Mouse (Mus musculus): ENCODE measurements around the gene Pygb. TPM values are rescaled to one million over a fixed set of nuclear protein-coding genes. Genes with fewer than 3 reads are reported as not detected.

The Pygb gene
- polyA plus RNA-seq, 1 experiment from 2014 or later, result 38.9 TPM

- Histone ChIP-seq H3K27ac (replicated peaks; ENCODE audit: low read depth, low read length) (no peak overlapping the region), H3K27me3 (ENCODE audit: control insufficient read depth, insufficient read depth, low read length) (no peaks in the 10 kb centered on the region), H3K4me2 (ENCODE audit: low read depth, low read length) (no peak overlapping the region), H3K36me3 (replicated peaks; ENCODE audit: control insufficient read depth, insufficient read depth, low read depth, low read length) (no peaks in the 10 kb centered on the region; the same call in 1 of the 2 replicates), H3K4me3 (ENCODE audit: low read depth, low read length) (no peak overlapping the region), H3K4me1 (ENCODE audit: control insufficient read depth, insufficient read depth, low read length) (no peaks in the 10 kb centered on the region), H3K9me3 (replicated peaks; ENCODE audit: control insufficient read depth, low read length) (no peaks in the 10 kb centered on the region), H3K9ac (replicated peaks; ENCODE audit: low read length) (no peak overlapping the region)
- WGBS, result 91% methylated on average over 8 of the region's 8 CpGs
- DNase-seq (ENCODE audit: low spot score), result no peak
- ATAC-seq (replicated peaks; ENCODE audit: insufficient number of reproducible peaks, low FRiP score, low TSS enrichment, low read depth), result no peak
These were observed 36.5 kb downstream of the Pygb start for GRCm38 (mm10) chr2:150822987-150823386.

- Histone ChIP-seq H3K4me1 (ENCODE audit: control insufficient read depth, insufficient read depth, low read length) (no peaks in the 10 kb centered on the region), H3K4me2 (ENCODE audit: low read depth, low read length) (no peak overlapping the region), H3K9me3 (replicated peaks; ENCODE audit: control insufficient read depth, low read length) (no peaks in the 10 kb centered on the region), H3K27ac (replicated peaks; ENCODE audit: low read depth, low read length) (no peak overlapping the region), H3K36me3 (replicated peaks; ENCODE audit: control insufficient read depth, insufficient read depth, low read depth, low read length) (no peaks in the 10 kb centered on the region; the same call in none of the 2 replicates), H3K27me3 (ENCODE audit: control insufficient read depth, insufficient read depth, low read length) (no peaks in the 10 kb centered on the region), H3K9ac (replicated peaks; ENCODE audit: low read length) (no peak overlapping the region), H3K4me3 (ENCODE audit: low read depth, low read length) (no peak overlapping the region)
- no peak for ATAC-seq (replicated peaks; ENCODE audit: insufficient number of reproducible peaks, low FRiP score, low TSS enrichment, low read depth)
- no peak for DNase-seq (ENCODE audit: low spot score)
- 85% methylated on average over 3 of the region's 3 CpGs for WGBS
These were observed 39.9 kb downstream of the Pygb start for GRCm38 (mm10) chr2:150826426-150826825.

- H3K4me1 ChIP-seq (ENCODE audit: control insufficient read depth, insufficient read depth, low read length), result no peaks in the 10 kb centered on the region
- 86% methylated on average over 3 of the region's 3 CpGs for WGBS
- H3K9ac ChIP-seq (replicated peaks; ENCODE audit: low read length), result no peak overlapping the region
- no peak overlapping the region for H3K4me2 ChIP-seq (ENCODE audit: low read depth, low read length)
- DNase-seq (ENCODE audit: low spot score) (no peak), ATAC-seq (replicated peaks; ENCODE audit: insufficient number of reproducible peaks, low FRiP score, low TSS enrichment, low read depth) (no peak)
- no peaks in the 10 kb centered on the region; the same call in none of the 2 replicates for H3K36me3 ChIP-seq (replicated peaks; ENCODE audit: control insufficient read depth, insufficient read depth, low read depth, low read length)
- no peaks in the 10 kb centered on the region for H3K9me3 ChIP-seq (replicated peaks; ENCODE audit: control insufficient read depth, low read length)
- no peak overlapping the region for H3K27ac ChIP-seq (replicated peaks; ENCODE audit: low read depth, low read length)
- no peak overlapping the region for H3K4me3 ChIP-seq (ENCODE audit: low read depth, low read length)
- no peaks in the 10 kb centered on the region for H3K27me3 ChIP-seq (ENCODE audit: control insufficient read depth, insufficient read depth, low read length)
These were observed 41.6 kb downstream of the Pygb start for GRCm38 (mm10) chr2:150828164-150828563.

- 79% methylated on average over 4 of the region's 4 CpGs for WGBS
- H3K4me3 ChIP-seq (ENCODE audit: low read depth, low read length), result no peak overlapping the region
- no peaks in the 10 kb centered on the region for H3K4me1 ChIP-seq (ENCODE audit: control insufficient read depth, insufficient read depth, low read length)
These were observed 42.1 kb downstream of the Pygb start for GRCm38 (mm10) chr2:150828654-150829053.

GRCm38 (mm10) chr2:150830011-150830410 is 43.5 kb downstream of the Pygb start:
- ATAC-seq (replicated peaks; ENCODE audit: insufficient number of reproducible peaks, low FRiP score, low TSS enrichment, low read depth), result no peak
- H3K9ac ChIP-seq (replicated peaks; ENCODE audit: low read length), result no peak overlapping the region
- H3K36me3 ChIP-seq (replicated peaks; ENCODE audit: control insufficient read depth, insufficient read depth, low read depth, low read length), result no peaks in the 10 kb centered on the region; the same call in none of the 2 replicates
- H3K27ac ChIP-seq (replicated peaks; ENCODE audit: low read depth, low read length), result no peak overlapping the region
- 88% methylated on average over 2 of the region's 2 CpGs for WGBS
- H3K4me1 ChIP-seq (ENCODE audit: control insufficient read depth, insufficient read depth, low read length), result no peaks in the 10 kb centered on the region
- H3K4me3 ChIP-seq (ENCODE audit: low read depth, low read length), result no peak overlapping the region
- no peaks in the 10 kb centered on the region for H3K9me3 ChIP-seq (replicated peaks; ENCODE audit: control insufficient read depth, low read length)
- H3K4me2 ChIP-seq (ENCODE audit: low read depth, low read length), result no peak overlapping the region
- H3K27me3 ChIP-seq (ENCODE audit: control insufficient read depth, insufficient read depth, low read length), result no peaks in the 10 kb centered on the region
- DNase-seq (ENCODE audit: low spot score), result no peak

More at GRCm38 (mm10) chr2:150828654-150829053, 42.1 kb downstream of the Pygb start:
- H3K36me3 ChIP-seq (replicated peaks; ENCODE audit: control insufficient read depth, insufficient read depth, low read depth, low read length), result no peaks in the 10 kb centered on the region; the same call in none of the 2 replicates
- no peaks in the 10 kb centered on the region for H3K27me3 ChIP-seq (ENCODE audit: control insufficient read depth, insufficient read depth, low read length)
- no peaks in the 10 kb centered on the region for H3K9me3 ChIP-seq (replicated peaks; ENCODE audit: control insufficient read depth, low read length)
- H3K4me2 ChIP-seq (ENCODE audit: low read depth, low read length), result no peak overlapping the region
- H3K9ac ChIP-seq (replicated peaks; ENCODE audit: low read length), result no peak overlapping the region
- ATAC-seq (replicated peaks; ENCODE audit: insufficient number of reproducible peaks, low FRiP score, low TSS enrichment, low read depth) (no peak), DNase-seq (ENCODE audit: low spot score) (no peak)
- H3K27ac ChIP-seq (replicated peaks; ENCODE audit: low read depth, low read length), result no peak overlapping the region

GRCm38 (mm10) chr2:150830911-150831441 is 44.4 kb downstream of the Pygb start:
- H3K9ac ChIP-seq (replicated peaks; ENCODE audit: low read length), result no peak overlapping the region
- ATAC-seq (replicated peaks; ENCODE audit: insufficient number of reproducible peaks, low FRiP score, low TSS enrichment, low read depth) (no peak), DNase-seq (ENCODE audit: low spot score) (no peak)
- H3K4me2 ChIP-seq (ENCODE audit: low read depth, low read length), result no peak overlapping the region
- WGBS, result 81% methylated on average over 3 of the region's 3 CpGs
- H3K9me3 ChIP-seq (replicated peaks; ENCODE audit: control insufficient read depth, low read length), result no peaks in the 10 kb centered on the region
- H3K27ac ChIP-seq (replicated peaks; ENCODE audit: low read depth, low read length), result no peak overlapping the region
- no peak overlapping the region for H3K4me3 ChIP-seq (ENCODE audit: low read depth, low read length)
- no peaks in the 10 kb centered on the region for H3K27me3 ChIP-seq (ENCODE audit: control insufficient read depth, insufficient read depth, low read length)
- H3K36me3 ChIP-seq (replicated peaks; ENCODE audit: control insufficient read depth, insufficient read depth, low read depth, low read length), result no peaks in the 10 kb centered on the region; the same call in none of the 2 replicates
- H3K4me1 ChIP-seq (ENCODE audit: control insufficient read depth, insufficient read depth, low read length), result no peaks in the 10 kb centered on the region

- H3K4me1 ChIP-seq (ENCODE audit: control insufficient read depth, insufficient read depth, low read length), result no peaks in the 10 kb centered on the region
- no peaks in the 10 kb centered on the region for H3K9me3 ChIP-seq (replicated peaks; ENCODE audit: control insufficient read depth, low read length)
- DNase-seq (ENCODE audit: low spot score), result no peak
- ATAC-seq (replicated peaks; ENCODE audit: insufficient number of reproducible peaks, low FRiP score, low TSS enrichment, low read depth), result no peak
- no peak overlapping the region for H3K27ac ChIP-seq (replicated peaks; ENCODE audit: low read depth, low read length)
- H3K27me3 ChIP-seq (ENCODE audit: control insufficient read depth, insufficient read depth, low read length), result no peaks in the 10 kb centered on the region
- H3K4me2 ChIP-seq (ENCODE audit: low read depth, low read length), result no peak overlapping the region
- no peak overlapping the region for H3K9ac ChIP-seq (replicated peaks; ENCODE audit: low read length)
- H3K4me3 ChIP-seq (ENCODE audit: low read depth, low read length), result no peak overlapping the region
- 95% methylated on average over 7 of the region's 7 CpGs for WGBS
- no peaks in the 10 kb centered on the region; the same call in none of the 2 replicates for H3K36me3 ChIP-seq (replicated peaks; ENCODE audit: control insufficient read depth, insufficient read depth, low read depth, low read length)
These were observed 45.5 kb downstream of the Pygb start for GRCm38 (mm10) chr2:150832029-150832428.

GRCm38 (mm10) chr2:150834616-150835015 is 48.1 kb downstream of the Pygb start:
- Histone ChIP-seq H3K9me3 (replicated peaks; ENCODE audit: control insufficient read depth, low read length) (no peaks in the 10 kb centered on the region), H3K36me3 (replicated peaks; ENCODE audit: control insufficient read depth, insufficient read depth, low read depth, low read length) (no peaks in the 10 kb centered on the region; the same call in none of the 2 replicates), H3K9ac (replicated peaks; ENCODE audit: low read length) (no peak overlapping the region), H3K4me2 (ENCODE audit: low read depth, low read length) (no peak overlapping the region), H3K27me3 (ENCODE audit: control insufficient read depth, insufficient read depth, low read length) (no peaks in the 10 kb centered on the region), H3K4me3 (ENCODE audit: low read depth, low read length) (no peak overlapping the region), H3K27ac (replicated peaks; ENCODE audit: low read depth, low read length) (no peak overlapping the region), H3K4me1 (ENCODE audit: control insufficient read depth, insufficient read depth, low read length) (no peaks in the 10 kb centered on the region)
- ATAC-seq (replicated peaks; ENCODE audit: insufficient number of reproducible peaks, low FRiP score, low TSS enrichment, low read depth) (no peak), DNase-seq (ENCODE audit: low spot score) (no peak)
- 94% methylated on average over 7 of the region's 7 CpGs for WGBS

Data from embryonic facial prominence, embryonic 11.5 days (tissue).